Mouse (Mus musculus) heart, postnatal 25 days (tissue): ENCODE results near the gene Ormdl2. TPM values are rescaled to one million over a fixed set of nuclear protein-coding genes. Genes with fewer than 3 reads are reported as not detected.
"Not testable (repeated sequence)": the region's sequence is repeated elsewhere in the genome, so short reads cannot be mapped to it uniquely, and the experiment has no call there.

ENCODE experiments used
- DNase-seq: peaks from one replicate; pipeline ENCODE4 v3.0.0; 2022; ENCODE audit warnings: low spot score
- intact Hi-C: fragments of 180-260 bp; cut with DNase I; formaldehyde crosslinking; loops from one replicate; pipeline ENCODE4 v1.15.1; 2025
- total RNA-seq, 2 experiments: library from RNA; stranded (reverse); gene quantifications; 2 replicates each; pipeline ENCODE4 v1.2.3; 2021

Ormdl2 gene
- 1 to 10 TPM; 7.6 to 9.2 TPM for total RNA-seq

DNA sequence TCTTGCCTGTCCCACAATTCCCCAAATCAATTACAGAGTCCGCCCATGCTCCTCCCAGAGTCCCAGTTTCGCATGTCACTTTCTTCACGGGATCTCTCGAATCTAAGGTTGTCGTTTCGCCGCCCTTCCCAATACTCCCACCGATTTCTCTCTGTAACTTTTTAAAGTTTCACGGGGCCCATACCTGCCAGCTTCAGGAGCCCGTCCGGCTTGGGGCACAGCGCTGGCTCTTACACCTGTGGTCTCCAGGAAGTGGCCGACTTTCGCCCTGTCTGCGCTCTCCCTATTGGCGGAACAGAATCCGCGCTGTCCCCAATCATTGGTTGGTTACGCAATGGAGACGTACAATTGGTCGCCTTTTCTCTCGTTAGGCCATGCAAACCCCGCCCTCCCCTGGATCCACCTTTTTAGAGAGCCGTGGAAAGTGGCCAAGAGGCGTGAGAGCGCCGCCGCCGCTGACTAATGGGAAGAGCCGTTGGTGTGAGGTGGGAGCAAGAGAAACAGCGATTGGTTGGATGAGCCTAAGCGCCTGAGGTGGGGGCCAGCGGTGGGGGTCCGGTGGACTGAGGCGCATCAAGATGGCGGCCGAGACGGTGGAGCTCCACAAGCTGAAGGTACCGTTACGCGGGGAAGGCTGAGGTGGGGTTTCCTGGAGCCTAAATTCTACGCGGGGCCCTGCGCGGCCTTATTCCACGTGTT lies at the start of gene Ormdl2:
Gene Ormdl2, minus strand, starts transcription at position 288 of the 699 bp plus-strand sequence.
- DNase-seq, result peak; percentile 98
- intact Hi-C loops, result loop anchor here (2.0 kb wide), 1 partner anchor 15 kb away; no protein-coding TSS in a partner anchor

DNA sequence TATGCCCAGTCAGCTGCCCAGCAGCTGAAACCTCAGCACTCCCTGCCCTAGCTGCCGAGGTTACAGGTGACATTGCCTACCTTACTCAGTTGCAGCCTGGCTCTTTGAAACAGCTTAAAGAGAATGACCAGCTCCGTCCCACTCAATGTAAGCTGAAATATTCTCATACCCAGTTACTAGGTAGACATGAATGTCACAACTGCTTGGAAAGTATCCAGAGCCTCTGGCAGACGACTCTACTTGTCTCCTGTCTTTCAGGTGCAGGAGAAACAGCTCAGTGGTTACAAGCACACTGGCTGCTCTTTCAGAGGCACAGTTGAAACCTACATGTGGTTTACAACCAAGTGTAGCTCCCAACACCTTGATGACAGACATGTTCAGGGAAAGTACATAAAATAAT lies 48.9 kb upstream of the Ormdl2 start:
- DNase-seq, result no peak
- intact Hi-C loops, result no loop called here

DNA sequence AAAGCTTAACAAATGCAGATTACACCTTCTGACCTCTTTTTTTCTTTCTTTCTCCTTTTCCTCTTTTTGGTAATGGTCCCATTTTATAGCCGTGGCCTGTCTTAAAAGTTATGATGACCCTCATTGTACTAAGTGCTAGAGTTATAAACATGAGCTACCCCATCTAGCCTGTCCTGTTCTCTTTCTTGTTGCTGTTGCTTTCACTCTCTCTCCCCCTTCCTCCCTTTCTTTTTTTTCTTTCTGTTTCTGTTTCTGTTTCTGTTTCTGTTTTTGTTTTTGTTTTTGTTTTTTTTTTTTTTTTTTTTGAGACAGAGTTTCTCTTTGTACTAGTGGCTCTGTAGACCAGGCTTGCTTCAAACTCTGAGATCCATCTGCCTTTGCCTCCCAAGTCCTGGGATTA lies 45.1 kb upstream of the Ormdl2 start:
- intact Hi-C loops, result no loop called here
- DNase-seq, result no peak

GRCm38 (mm10) chr10:128866042-128866441 lies 44.6 kb upstream of the Ormdl2 start:
- no peak for DNase-seq
- intact Hi-C loops, result no loop called here

DNA sequence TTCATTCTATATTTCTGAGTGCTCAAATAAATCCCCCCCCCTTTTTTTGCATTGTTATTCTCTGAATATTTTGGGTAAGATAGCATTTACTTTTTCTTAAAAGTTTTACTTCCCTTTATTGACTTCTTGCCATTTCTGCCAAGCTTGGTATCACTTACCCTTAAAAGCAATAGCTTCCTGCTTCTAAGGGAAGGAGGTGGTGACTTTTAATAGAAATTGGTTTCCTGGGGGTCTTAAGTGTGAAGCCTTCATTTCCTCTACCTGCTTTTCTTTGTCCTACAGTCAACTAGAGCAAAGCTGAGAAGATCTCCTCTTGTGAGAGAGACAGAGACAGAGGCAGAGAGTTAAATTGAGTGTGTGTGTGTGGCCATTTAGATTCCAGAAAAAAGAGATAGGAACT lies 39.7 kb upstream of the Ormdl2 start:
- intact Hi-C loops, result no loop called here
- DNase-seq, result no peak

DNA sequence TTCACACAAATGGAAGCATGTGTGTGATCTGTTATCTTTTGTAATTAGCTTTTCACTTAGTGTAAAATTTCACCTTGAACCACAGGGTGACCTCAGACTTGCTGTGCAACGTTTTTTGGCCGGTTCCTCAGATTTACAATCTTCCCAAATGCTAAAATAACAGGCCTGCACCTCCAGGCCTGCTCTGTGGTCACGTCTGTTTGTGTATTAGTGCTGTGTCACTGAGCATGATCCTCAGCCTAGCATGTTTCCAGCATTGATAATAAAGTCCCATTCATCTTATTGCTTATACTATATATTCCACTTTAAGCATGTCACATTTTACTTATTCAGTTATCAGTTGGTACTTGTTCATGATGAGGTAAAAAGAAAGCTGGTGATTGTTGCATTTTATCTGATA lies 28.9 kb upstream of the Ormdl2 start:
- DNase-seq, result no peak
- intact Hi-C loops, result no loop called here

DNA sequence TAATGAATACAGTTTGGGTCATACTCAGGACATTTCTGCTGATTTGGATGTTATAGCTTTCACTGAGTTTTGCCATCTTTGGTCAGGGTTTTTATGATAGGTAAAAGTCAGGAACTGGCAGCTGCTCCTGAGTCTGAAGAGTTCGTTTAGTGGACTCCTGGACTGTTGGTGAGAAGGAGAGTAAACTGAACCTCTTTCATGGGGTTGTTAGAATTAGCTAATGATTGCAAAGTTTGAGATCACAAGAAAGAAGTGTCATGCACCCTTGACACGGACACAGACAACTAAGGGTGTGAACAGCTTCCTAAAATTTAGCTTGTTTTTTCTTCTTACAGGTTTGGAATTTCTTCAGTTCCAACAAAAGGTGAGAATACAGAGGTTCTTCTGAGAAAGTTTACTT lies 27.0 kb upstream of the Ormdl2 start:
- intact Hi-C loops, result loop anchor here (10.0 kb wide), 1 partner anchor 126 kb away; no protein-coding TSS in a partner anchor
- no peak for DNase-seq

DNA sequence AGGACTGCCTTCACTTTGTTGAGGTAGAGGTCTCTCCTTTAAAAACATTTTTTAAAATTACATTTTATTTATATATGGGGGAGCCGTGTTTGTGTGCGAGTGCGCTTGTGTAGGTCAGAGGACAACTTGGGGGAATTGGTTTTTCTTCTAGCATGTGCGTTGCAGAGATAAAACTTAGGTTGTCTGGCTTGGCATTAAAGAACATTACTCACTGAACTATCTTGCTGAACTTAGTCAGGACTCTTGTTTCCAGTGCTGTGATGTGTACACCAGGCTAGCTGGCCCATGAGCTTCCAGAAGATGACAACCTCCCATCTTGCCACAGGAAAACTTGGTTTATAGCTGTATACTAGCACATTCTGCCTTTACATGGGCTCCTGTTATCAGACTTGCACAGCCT lies 25.2 kb upstream of the Ormdl2 start:
- intact Hi-C loops, result loop anchor here (10.0 kb wide), 1 partner anchor 128 kb away; no protein-coding TSS in a partner anchor

GRCm38 (mm10) chr10:128845516-128845915 lies 24.1 kb upstream of the Ormdl2 start:
- no peak for DNase-seq
- intact Hi-C loops, result loop anchor here (1.0 to 10.0 kb wide), 2 partner anchors 50 to 129 kb away; no protein-coding TSS in a partner anchor

More for the DNA sequence above, 25.2 kb upstream of the Ormdl2 start:
- no peak for DNase-seq

- intact Hi-C loops, result loop anchor here (10.0 kb wide), 1 partner anchor 132 kb away; no protein-coding TSS in a partner anchor
- DNase-seq, result no peak
These were observed 21.8 kb upstream of the Ormdl2 start for GRCm38 (mm10) chr10:128843260-128843659.

- DNase-seq, result no peak
- intact Hi-C loops, result loop anchor here (10.0 kb wide), 1 partner anchor 134 kb away; no protein-coding TSS in a partner anchor
These were observed 19.2 kb upstream of the Ormdl2 start for GRCm38 (mm10) chr10:128840612-128841011.

- intact Hi-C loops, result no loop called here
- DNase-seq, result no peak
These were observed 18.0 kb upstream of the Ormdl2 start for GRCm38 (mm10) chr10:128839434-128839833.

GRCm38 (mm10) chr10:128837400-128837799 lies 16.0 kb upstream of the Ormdl2 start:
- intact Hi-C loops, result no loop called here
- DNase-seq, result no peak

GRCm38 (mm10) chr10:128823821-128824220 lies 2.4 kb upstream of the Ormdl2 start:
- DNase-seq, result no peak
- intact Hi-C loops, result no loop called here

GRCm38 (mm10) chr10:128823087-128823486 lies 1.6 kb upstream of the Ormdl2 start:
- intact Hi-C loops, result not testable (repeated sequence)

DNA sequence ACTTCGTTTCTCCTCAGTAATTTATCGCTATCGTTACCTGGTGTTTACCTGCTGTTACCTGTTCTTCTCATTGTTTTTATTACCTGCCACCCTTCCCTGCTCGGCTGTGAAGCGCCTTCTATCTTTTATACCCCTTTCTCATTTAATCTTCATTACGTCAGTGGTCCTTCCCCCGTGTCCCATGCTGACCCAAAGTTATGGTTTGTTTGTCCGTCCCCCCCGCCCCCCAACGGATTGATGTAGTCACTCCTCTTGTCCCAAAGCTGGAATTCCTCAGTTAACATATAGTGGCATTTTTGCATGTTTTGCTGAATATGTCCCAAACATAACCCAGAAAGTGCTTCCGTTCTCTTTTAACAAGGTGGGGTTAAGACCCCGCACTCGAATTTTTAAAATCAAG lies 690 bp upstream of the Ormdl2 start:
- intact Hi-C loops, result no loop called here
- DNase-seq, result no peak

More at GRCm38 (mm10) chr10:128823087-128823486, 1.6 kb upstream of the Ormdl2 start:
- DNase-seq, result not testable (repeated sequence)

- no peak for DNase-seq
- intact Hi-C loops, result loop anchor here (2.0 kb wide), 1 partner anchor 13 kb away; no protein-coding TSS in a partner anchor
These were observed 1.2 kb downstream of the Ormdl2 start for GRCm38 (mm10) chr10:128820217-128820616.

DNA sequence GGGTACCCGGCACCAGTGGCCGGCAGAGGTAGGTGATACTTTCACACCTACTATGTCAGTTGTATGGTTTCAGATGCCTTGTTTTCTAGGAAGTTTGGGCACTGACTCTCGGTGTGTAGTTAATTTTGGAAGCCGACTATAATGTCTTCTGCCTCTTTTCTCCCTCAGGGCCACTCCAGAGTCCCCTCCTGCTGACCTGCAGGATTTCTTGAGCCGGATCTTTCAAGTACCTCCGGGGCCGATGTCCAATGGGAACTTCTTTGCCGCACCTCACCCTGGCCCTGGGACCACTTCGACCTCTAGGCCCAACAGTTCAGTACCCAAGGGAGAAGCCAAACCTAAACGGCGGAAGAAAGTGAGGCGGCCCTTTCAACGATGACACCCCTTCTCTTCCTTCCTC lies 4.4 kb downstream of the Ormdl2 start, which contains the start of gene Sarnp:
Gene Sarnp, plus strand, starts transcription at position 301 of the 400 bp plus-strand sequence.
- no peak for DNase-seq
- intact Hi-C loops, result no loop called here

DNA sequence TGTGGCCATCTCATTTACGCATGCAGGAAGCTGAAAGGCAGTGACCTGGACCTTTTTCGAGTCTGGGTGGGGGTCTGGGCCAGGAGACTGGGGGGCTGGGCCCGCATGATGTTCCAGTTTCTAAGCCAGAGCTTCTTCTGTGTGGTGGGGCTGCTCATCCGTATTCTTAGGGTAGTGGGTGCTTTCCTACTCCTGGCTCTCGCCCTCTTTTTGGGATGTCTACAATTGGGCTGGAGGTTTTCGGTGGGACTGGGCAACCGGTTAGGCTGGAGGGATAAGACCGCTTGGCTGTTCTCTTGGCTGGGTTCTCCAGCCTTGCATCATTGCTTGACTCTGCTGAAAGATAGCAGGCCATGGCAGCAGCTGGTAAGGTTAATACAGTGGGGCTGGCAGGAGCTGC lies 14.4 kb downstream of the Ormdl2 start:
- intact Hi-C loops, result loop anchor here (2.0 kb wide), 1 partner anchor 14 kb away; the partner anchor contains the start of gene Ormdl2
- no peak for DNase-seq

- intact Hi-C loops, result loop anchor here (2.0 kb wide), 1 partner anchor 15 kb away; the partner anchor contains the start of gene Ormdl2
- DNase-seq, result no peak
These were observed 15.4 kb downstream of the Ormdl2 start for GRCm38 (mm10) chr10:128806086-128806485.
